In genomic region chr9:54336532-54337144, GRCm38 (mm10) we compare ENCODE assay signal across 9 mouse cellular contexts. TPM values are rescaled to one million over a fixed set of nuclear protein-coding genes. Genes with fewer than 3 reads are reported as not detected.
A peak's percentile ranks its signal among the peaks of the same experiment; 100 is the strongest.
DNase-seq lines count a peak whose midpoint lies in the region; ATAC-seq and TF ChIP-seq lines count a peak whose summit lies in the region.
"Had no signal": no experiment of that assay in that cellular context is flagged by ENCODE, and none has a peak within 500 bp of the region (broad histone marks: within the 10 kb centered on the region; RNA-seq: fewer than 3 reads in every experiment).

No protein-coding gene starts in this region.

- no peak overlapping the region for H3K4me2 ChIP-seq in intestine, embryonic 14.5 days (ENCODE audit: low read length)
- H3K4me2 ChIP-seq in intestine, embryonic 15.5 days (replicated peaks) = no peak overlapping the region
- H3K4me2 ChIP-seq in hindbrain, embryonic 11.5 days (replicated peaks; ENCODE audit: low read depth, low read length) = no peak overlapping the region
- no peak overlapping the region for H3K4me2 ChIP-seq in midbrain, embryonic 15.5 days

- H3K9ac ChIP-seq in intestine, embryonic 14.5 days (ENCODE audit: low read length) = no peak overlapping the region
- no peak overlapping the region for H3K9ac ChIP-seq in intestine, embryonic 15.5 days
- no peak overlapping the region for H3K9ac ChIP-seq in hindbrain, embryonic 11.5 days (ENCODE audit: low read depth, low read length)
- H3K9ac ChIP-seq in midbrain, embryonic 15.5 days = no peak overlapping the region

- H3K4me3 ChIP-seq in intestine, embryonic 14.5 days (ENCODE audit: low read depth, low read length) = no peak overlapping the region
- no peak overlapping the region for H3K4me3 ChIP-seq in intestine, embryonic 15.5 days (replicated peaks)
- H3K4me3 ChIP-seq in hindbrain, embryonic 11.5 days (ENCODE audit: low read depth, low read length) = no peak overlapping the region
- H3K4me3 ChIP-seq in left cerebral cortex, adult 2 months = no peak overlapping the region
- no peak overlapping the region for H3K4me3 ChIP-seq in midbrain, embryonic 15.5 days
- H3K4me3 ChIP-seq: megakaryocyte, embryonic 14.5 days had no signal

- no peaks in the 10 kb centered on the region for H3K36me3 ChIP-seq in intestine, embryonic 14.5 days (ENCODE audit: control insufficient read depth, insufficient read depth, low read length)
- no peaks in the 10 kb centered on the region for H3K36me3 ChIP-seq in intestine, embryonic 15.5 days
- no peaks in the 10 kb centered on the region for H3K36me3 ChIP-seq in hindbrain, embryonic 11.5 days (ENCODE audit: control insufficient read depth, insufficient read depth, low read length)
- H3K36me3 ChIP-seq in midbrain, embryonic 15.5 days (replicated peaks) = no peaks in the 10 kb centered on the region

- H3K27me3 ChIP-seq in intestine, embryonic 14.5 days (replicated peaks; ENCODE audit: control insufficient read depth, insufficient read depth, low read length) = no peaks in the 10 kb centered on the region
- no peaks in the 10 kb centered on the region for H3K27me3 ChIP-seq in intestine, embryonic 15.5 days (replicated peaks)
- no peaks in the 10 kb centered on the region for H3K27me3 ChIP-seq in hindbrain, embryonic 11.5 days (ENCODE audit: control insufficient read depth, insufficient read depth, low read length)
- H3K27me3 ChIP-seq in midbrain, embryonic 15.5 days (replicated peaks) = no peaks in the 10 kb centered on the region

- 50% methylated on average over 6 of the region's 6 CpGs for WGBS in intestine, embryonic 14.5 days
- WGBS in intestine, embryonic 15.5 days = 50% methylated on average over 6 of the region's 6 CpGs
- WGBS in hindbrain, embryonic 11.5 days = 52% methylated on average over 6 of the region's 6 CpGs
- WGBS in midbrain, embryonic 15.5 days = 49% methylated on average over 6 of the region's 6 CpGs

- no peak overlapping the region for H3K27ac ChIP-seq in intestine, embryonic 14.5 days (ENCODE audit: low read depth)
- H3K27ac ChIP-seq in intestine, embryonic 15.5 days = no peak overlapping the region
- H3K27ac ChIP-seq in hindbrain, embryonic 11.5 days (ENCODE audit: low read depth, low read length) = no peak overlapping the region
- H3K27ac ChIP-seq in left cerebral cortex, adult 2 months = no peak overlapping the region
- H3K27ac ChIP-seq in midbrain, embryonic 15.5 days = no peak overlapping the region

- H3K4me1 ChIP-seq in intestine, embryonic 14.5 days (replicated peaks; ENCODE audit: control insufficient read depth, insufficient read depth, low read length) = no peaks in the 10 kb centered on the region
- no peaks in the 10 kb centered on the region for H3K4me1 ChIP-seq in intestine, embryonic 15.5 days (replicated peaks)
- no peaks in the 10 kb centered on the region for H3K4me1 ChIP-seq in hindbrain, embryonic 11.5 days (replicated peaks; ENCODE audit: control insufficient read depth, insufficient read depth, low read length)
- H3K4me1 ChIP-seq in midbrain, embryonic 15.5 days = no peaks in the 10 kb centered on the region
- H3K4me1 ChIP-seq: megakaryocyte, embryonic 14.5 days had no signal

- peak; percentile 85 for TF ChIP-seq CTCF in left cerebral cortex, adult 2 months (IDR thresholded peaks at IDR 0.05)

- H3K9me3 ChIP-seq in intestine, embryonic 14.5 days (ENCODE audit: control insufficient read depth, low read length) = no peaks in the 10 kb centered on the region
- no peaks in the 10 kb centered on the region for H3K9me3 ChIP-seq in intestine, embryonic 15.5 days
- H3K9me3 ChIP-seq in hindbrain, embryonic 11.5 days (ENCODE audit: control insufficient read depth, low read length) = no peaks in the 10 kb centered on the region
- H3K9me3 ChIP-seq in midbrain, embryonic 15.5 days = no peaks in the 10 kb centered on the region
- H3K9me3 ChIP-seq: megakaryocyte, embryonic 14.5 days had no signal

- ATAC-seq in intestine, embryonic 14.5 days (replicated peaks; ENCODE audit: low FRiP score, low TSS enrichment, low read depth) = 0 out of 2 replicates have a peak, but pooled peaks have one; percentile 12
- no peak for ATAC-seq in intestine, embryonic 15.5 days
- peak; percentile 56; the same call in 1 of the 2 replicates for ATAC-seq in hindbrain, embryonic 11.5 days (ENCODE audit: low FRiP score)
- peak; percentile 78 for ATAC-seq in midbrain, embryonic 15.5 days (replicated peaks)
- ATAC-seq in monocyte, adult 5-6 weeks (replicated peaks; ENCODE audit: insufficient number of reproducible peaks, low FRiP score, low TSS enrichment, poor library complexity, severe bottlenecking) = no peak

- DNase-seq in intestine, embryonic 14.5 days (ENCODE audit: low spot score) = peak; percentile 56
- peak; percentile 15 for DNase-seq in adrenal gland, adult 8-10 months
- DNase-seq in embryo, embryonic 10.5 days (ENCODE audit: low spot score) = peak; percentile 86
- DNase-seq in hindbrain, embryonic 11.5 days (ENCODE audit: low spot score) = peak; percentile 85
- peak; percentile 59 to 63 for DNase-seq in left cerebral cortex, adult 2 months (ENCODE audit: extremely low spot score in 1 of 2, low spot score in 2 of 2)

- intact Hi-C loops in left cerebral cortex, adult 2 months (cut with DNase I) = loop anchor here (1.0 to 2.0 kb wide), 3 partner anchors 155 to 346 kb away; no protein-coding TSS in a partner anchor

RNA-seq across cellular contexts. Expression of gene Gldn, which starts 50.4 kb away (rescaled TPM):
- polyA plus RNA-seq in intestine, embryonic 14.5 days (2014; fragmentation: Nextera tagmentation; extraction: Ambion mirVana) = not detected in 2 replicates
- polyA plus RNA-seq in intestine, embryonic 15.5 days (2015; fragmentation: Nextera tagmentation; extraction: Ambion mirVana) = 0.04 TPM in 1 of 2 replicates, not detected in the other
- 10 to 100 TPM in 2 of 4 experiments, 1 to 10 TPM in 2; 7.0 to 14.0 (median 9.5) TPM for total RNA-seq in adrenal gland, adult 8-10 months (2022)
- 0.03 and 0.13 TPM in 2 replicates for polyA plus RNA-seq in hindbrain, embryonic 11.5 days (2014; fragmentation: Nextera tagmentation; extraction: Ambion mirVana)
- total RNA-seq in left cerebral cortex, adult 2 months (2021) = under 1 TPM; 0.86 to 0.87 TPM
- 0.17 and 0.18 TPM in 2 replicates for polyA plus RNA-seq in midbrain, embryonic 15.5 days (2015; fragmentation: Nextera tagmentation; extraction: Ambion mirVana)
- not detected in 3 replicates for total RNA-seq in monocyte, adult 5-6 weeks (2017)

Comparison
In these comparisons a context has a peak if more than half of its experiments do, and no peak if none do; other contexts are left out.
1. ATAC-seq: peak in intestine, embryonic 14.5 days (single experiment), hindbrain, embryonic 11.5 days (single experiment) and midbrain, embryonic 15.5 days (single experiment); none in intestine, embryonic 15.5 days (single experiment) and monocyte, adult 5-6 weeks (single experiment).
2. DNase-seq: peak in every context shown above with its lines; median percentile 86 in embryo, embryonic 10.5 days; 85 in hindbrain, embryonic 11.5 days; 61 in left cerebral cortex, adult 2 months; 56 in intestine, embryonic 14.5 days; 15 in adrenal gland, adult 8-10 months.